Mouse (Mus musculus) gastrocnemius, adult 2 months (tissue): ENCODE measurements at regions not wholly inside any gene's neighbourhood (a gene's known extent, or its start where the extent isn't known, plus 50 kb on each side); places are given as distances from the start of the nearest gene placed in this dataset.
A peak's percentile ranks its signal among the peaks of the same experiment; 100 is the strongest.

Experiments
- DNase-seq: peaks from one replicate; pipeline ENCODE4 v3.0.0; 2022
- H3K27ac ChIP-seq: fragments of 200-600 bp; 2 replicates; pipeline ENCODE4 v1.8.1; 2022; ENCODE audit warnings: mild to moderate bottlenecking
- H3K4me3 ChIP-seq: fragments of 200-600 bp; 2 replicates; pipeline ENCODE4 v1.8.1; 2022; ENCODE audit warnings: mild to moderate bottlenecking, moderate library complexity
- CTCF ChIP-seq: fragments of 200-600 bp; IDR thresholded peaks from 2 replicates; pipeline ENCODE4 v1.8.1; 2022; ENCODE audit warnings: antibody characterized with exemption, mild to moderate bottlenecking, moderate library complexity
- intact Hi-C: fragments of 180-260 bp; cut with DNase I; formaldehyde crosslinking; loops from one replicate; pipeline ENCODE4 v1.15.1; 2025

GRCm38 (mm10) chr2:167857911-167858310 lies 73.9 kb upstream of the Ptpn1 start:
- DNase-seq = no peak
- TF ChIP-seq CTCF = no peak
- peak overlapping the region; percentile 95; the same call in 1 of the 2 replicates for H3K27ac ChIP-seq
- intact Hi-C loops = no loop called here
- no peak overlapping the region for H3K4me3 ChIP-seq

GRCm38 (mm10) chr2:167856920-167857475 lies 74.9 kb upstream of the Ptpn1 start:
- Histone ChIP-seq H3K4me3 (no peak overlapping the region), H3K27ac (peak overlapping the region; percentile 69)
- TF ChIP-seq CTCF = no peak
- intact Hi-C loops = no loop called here
- no peak for DNase-seq

GRCm38 (mm10) chr2:167856020-167856419 lies 75.8 kb upstream of the Ptpn1 start:
- TF ChIP-seq CTCF = no peak
- intact Hi-C loops = no loop called here
- peak overlapping the region; percentile 99 for H3K27ac ChIP-seq

GRCm38 (mm10) chr2:167854060-167854459 lies 77.8 kb upstream of the Ptpn1 start:
- intact Hi-C loops = no loop called here
- peak overlapping the region; percentile 99 for H3K27ac ChIP-seq
- no peak for TF ChIP-seq CTCF
- peak overlapping the region; percentile 80 for H3K4me3 ChIP-seq
- DNase-seq = no peak

More at GRCm38 (mm10) chr2:167856020-167856419, 75.8 kb upstream of the Ptpn1 start:
- no peak overlapping the region for H3K4me3 ChIP-seq
- no peak for DNase-seq

- intact Hi-C loops = no loop called here
- DNase-seq = peak; percentile 86
- no peak for TF ChIP-seq CTCF
Observed at GRCm38 (mm10) chr2:167853411-167853821, 78.4 kb upstream of the Ptpn1 start.

GRCm38 (mm10) chr2:167852582-167852981 lies 79.3 kb upstream of the Ptpn1 start:
- Histone ChIP-seq H3K27ac (peak overlapping the region; percentile 99), H3K4me3 (peak overlapping the region; percentile 80)
- TF ChIP-seq CTCF = no peak
- intact Hi-C loops = no loop called here
- DNase-seq = peak; percentile 80

More at GRCm38 (mm10) chr2:167853411-167853821, 78.4 kb upstream of the Ptpn1 start:
- H3K27ac ChIP-seq = peak overlapping the region; percentile 99
- H3K4me3 ChIP-seq = peak overlapping the region; percentile 80

GRCm38 (mm10) chr2:167851216-167851896 lies 80.5 kb upstream of the Ptpn1 start:
- H3K4me3 ChIP-seq = peak overlapping the region; percentile 80
- no peak for TF ChIP-seq CTCF
- intact Hi-C loops = no loop called here
- peak overlapping the region; percentile 99 for H3K27ac ChIP-seq
- DNase-seq = peak; percentile 94

GRCm38 (mm10) chr2:167849999-167850552 lies 81.8 kb upstream of the Ptpn1 start:
- Histone ChIP-seq H3K27ac (peak overlapping the region; percentile 99), H3K4me3 (peak overlapping the region; percentile 80)
- TF ChIP-seq CTCF = no peak
- intact Hi-C loops = loop anchor here (1.0 to 2.0 kb wide), 3 partner anchors 22 to 159 kb away; no protein-coding TSS in a partner anchor
- DNase-seq = peak; percentile 79

- peak; percentile 82 for DNase-seq
- peak; percentile 51 for TF ChIP-seq CTCF
- intact Hi-C loops = loop anchor here (1.0 to 2.0 kb wide), 3 partner anchors 20 to 157 kb away; no protein-coding TSS in a partner anchor
Observed at GRCm38 (mm10) chr2:167848468-167849440, 83.1 kb upstream of the Ptpn1 start.

GRCm38 (mm10) chr2:167847281-167848077 lies 84.4 kb upstream of the Ptpn1 start:
- Histone ChIP-seq H3K4me3 (no peak overlapping the region), H3K27ac (peak overlapping the region; percentile 99)
- intact Hi-C loops = loop anchor here (2.0 kb wide), 1 partner anchor 87 kb away; no protein-coding TSS in a partner anchor
- no peak for TF ChIP-seq CTCF
- DNase-seq = peak; percentile 66

More at GRCm38 (mm10) chr2:167848468-167849440, 83.1 kb upstream of the Ptpn1 start:
- Histone ChIP-seq H3K27ac (peak overlapping the region; percentile 99), H3K4me3 (peak overlapping the region; percentile 80)

GRCm38 (mm10) chr2:167845370-167845769 lies 86.5 kb upstream of the Ptpn1 start:
- Histone ChIP-seq H3K27ac (peak overlapping the region; percentile 99), H3K4me3 (no peak overlapping the region)
- intact Hi-C loops = no loop called here
- DNase-seq = no peak
- no peak for TF ChIP-seq CTCF
